Mouse (Mus musculus) C2C12 (cell line): Measurements from ENCODE around the gene Mcub.

Experiments used
- CEBPB ChIP-seq: IDR thresholded peaks from one replicate; pipeline ENCODE4 v1.6.1; 2011; ENCODE audit warnings: low read depth, mild to moderate bottlenecking, control low read depth, moderate library complexity
- CTCF ChIP-seq: IDR thresholded peaks from one replicate; pipeline ENCODE4 v1.5.1; 2011; ENCODE audit not compliant: control insufficient read depth, insufficient read depth, insufficient read length
- FOSL1 ChIP-seq: IDR thresholded peaks from one replicate; pipeline ENCODE4 v1.8.0; 2011; ENCODE audit warnings: mild to moderate bottlenecking, low read length; ENCODE audit not compliant: poor library complexity, insufficient read depth, severe bottlenecking
- MAX ChIP-seq: IDR thresholded peaks from one replicate; pipeline ENCODE4 v1.6.1; 2011; ENCODE audit warnings: mild to moderate bottlenecking, control low read depth
- MYOD1 ChIP-seq: IDR thresholded peaks from one replicate; pipeline ENCODE4 v1.6.1; 2011; ENCODE audit warnings: low read depth; ENCODE audit not compliant: control insufficient read depth, insufficient read length
- MYOG ChIP-seq: IDR thresholded peaks from one replicate; pipeline ENCODE4 v1.6.1; 2011; ENCODE audit not compliant: control insufficient read depth, insufficient read length; ENCODE audit errors: extremely low read depth
- USF1 ChIP-seq: IDR thresholded peaks from one replicate; pipeline ENCODE4 v1.6.1; 2011; ENCODE audit warnings: low read depth, mild to moderate bottlenecking, control low read depth, moderate library complexity

- no peak for TF ChIP-seq CTCF
- TF ChIP-seq CEBPB: no peak
- TF ChIP-seq MYOD1: no peak
- TF ChIP-seq USF1: no peak
- no peak for TF ChIP-seq MAX
- no peak for TF ChIP-seq MYOG
- TF ChIP-seq FOSL1: no peak
These were observed 11.8 kb upstream of the Mcub start for GRCm38 (mm10) chr3:129981756-129982155.
